Mouse (Mus musculus) cerebellum, adult 2 months (tissue): ENCODE results near the gene Spred2.

Source experiments
- CTCF ChIP-seq: fragments of 200-500 bp; IDR thresholded peaks from 2 replicates; pipeline ENCODE4 v1.5.1; 2011; ENCODE audit warnings: low read depth, mild to moderate bottlenecking, control low read depth, low read length, moderate library complexity, borderline replicate concordance; ENCODE audit not compliant: insufficient read depth
- POLR2A ChIP-seq: fragments of 200-500 bp; IDR thresholded peaks from 2 replicates; pipeline ENCODE4 v1.6.1; 2011; ENCODE audit warnings: low read length, control low read depth, borderline replicate concordance; ENCODE audit not compliant: insufficient read depth

GRCm38 (mm10) chr11:19944701-19945100, 20.5 kb downstream of the Spred2 start:
- TF ChIP-seq CTCF (no peak), POLR2A (no peak)
